Mouse (Mus musculus): ENCODE measurements around the gene Caskin1.

- no peak for TF ChIP-seq POLR2A (IDR thresholded peaks at IDR 0.05; ENCODE audit: borderline replicate concordance, control insufficient read depth, low read depth, low read length)
- TF ChIP-seq CTCF (IDR thresholded peaks at IDR 0.05; ENCODE audit: control insufficient read depth, insufficient read depth, low read length): no peak
These were observed 36.3 kb downstream of the Caskin1 start for GRCm38 (mm10) chr17:24524734-24525133.
